Mouse (Mus musculus): Measurements from ENCODE around the gene Mat1a. TPM values are rescaled to one million over a fixed set of nuclear protein-coding genes. Genes with fewer than 3 reads are reported as not detected.
A peak's percentile ranks its signal among the peaks of the same experiment; 100 is the strongest.

Mat1a gene
- 0.49 and 1.2 TPM in 2 replicates for polyA plus RNA-seq (2012; rRNA removed)

DNA sequence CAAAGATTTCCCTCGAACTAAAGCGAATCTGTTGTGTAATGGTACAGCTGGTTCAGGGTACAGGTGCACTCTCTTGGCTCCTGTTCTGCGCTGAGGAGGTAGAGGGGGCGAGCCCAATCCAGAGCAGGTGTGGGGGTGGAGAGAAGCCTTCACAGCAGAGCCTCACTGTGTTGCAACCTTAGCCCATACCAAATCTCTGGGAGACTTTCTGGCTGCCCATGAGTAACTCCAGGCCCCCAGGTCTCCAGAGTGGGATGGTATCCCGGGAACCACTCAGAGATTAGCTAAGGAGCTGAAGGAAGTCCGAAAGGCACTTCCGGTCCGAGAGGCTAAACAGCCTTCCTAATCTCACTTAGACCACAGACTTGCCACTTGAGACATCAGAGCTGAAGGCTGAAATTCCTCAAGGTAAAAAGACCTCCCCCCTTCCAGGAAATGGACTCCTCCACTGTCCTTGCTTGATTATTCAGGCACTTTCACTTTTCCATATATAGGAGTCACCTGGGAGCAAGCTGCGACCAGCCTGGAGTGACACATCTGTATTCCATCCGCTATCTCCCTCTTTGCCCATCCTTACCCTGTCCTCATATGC is at the start of gene Mat1a:
Gene Mat1a (plus strand): TSS at position 183 of the 592 bp plus-strand sequence.
- DNase-seq (ENCODE audit: low read depth), result peak; percentile 8

DNA sequence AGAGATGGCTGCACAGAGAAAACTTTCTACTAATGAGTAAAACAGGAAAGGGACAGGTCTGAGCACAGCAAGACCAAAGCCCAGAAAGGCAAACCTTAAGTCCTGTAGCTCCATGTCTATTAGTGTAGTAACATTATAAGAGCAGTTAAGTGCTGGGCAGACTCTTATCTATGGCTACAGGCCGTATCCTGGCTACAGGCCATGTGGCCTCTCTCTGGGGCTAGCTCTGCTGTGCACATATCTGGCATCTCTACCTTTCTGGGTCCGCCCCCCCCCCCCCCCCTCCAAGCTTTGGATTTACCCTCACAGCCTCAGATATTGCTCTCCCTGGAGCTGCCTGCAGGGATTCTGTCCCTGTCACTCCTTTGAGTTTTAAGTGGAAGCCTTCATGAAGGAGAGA is 39.7 kb upstream of the Mat1a start:
- DNase-seq (ENCODE audit: low read depth), result no peak

DNA sequence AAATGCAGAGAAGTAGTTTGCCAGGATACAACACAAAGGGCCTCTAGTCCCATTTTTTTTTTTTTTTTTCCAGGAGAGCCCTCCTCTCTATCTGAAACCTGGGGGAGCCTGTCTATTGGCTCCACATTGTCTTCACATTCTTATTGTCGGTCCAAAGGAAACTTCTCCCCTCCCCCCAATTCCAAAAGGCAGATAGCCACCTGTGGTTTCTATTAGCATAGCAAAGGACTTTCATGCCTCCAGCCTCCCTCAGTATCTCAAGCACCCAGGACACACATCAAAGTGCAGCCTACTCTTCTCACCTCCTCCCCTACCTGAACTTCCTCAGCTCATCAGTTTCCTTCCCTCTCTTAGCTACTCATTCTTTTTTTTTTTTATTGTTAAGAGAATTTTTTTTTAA is 38.4 kb upstream of the Mat1a start:
- DNase-seq (ENCODE audit: low read depth), result no peak

DNA sequence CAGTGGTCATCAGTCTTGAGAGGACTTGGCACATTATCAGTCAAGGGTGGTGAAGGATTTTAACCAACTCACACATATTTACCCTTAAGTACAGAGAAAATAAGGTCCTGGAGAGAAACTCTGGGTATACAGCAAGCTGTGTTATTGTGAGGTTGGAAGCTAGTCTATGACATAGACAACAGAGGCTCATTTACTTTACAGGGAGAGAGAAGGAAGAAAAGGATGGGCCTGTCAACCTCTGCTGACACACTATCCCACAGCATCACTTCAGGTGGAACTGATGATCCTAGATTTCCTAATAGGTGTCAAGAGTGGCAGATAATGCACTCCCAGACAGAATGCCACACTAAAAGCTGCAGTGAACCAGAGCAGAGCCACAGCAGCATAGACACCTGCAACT is 35.7 kb upstream of the Mat1a start, which contains the start of gene Dydc2:
Gene Dydc2 (minus strand): TSS at position 101 of the 400 bp plus-strand sequence.
- no peak for DNase-seq (ENCODE audit: low read depth)

DNA sequence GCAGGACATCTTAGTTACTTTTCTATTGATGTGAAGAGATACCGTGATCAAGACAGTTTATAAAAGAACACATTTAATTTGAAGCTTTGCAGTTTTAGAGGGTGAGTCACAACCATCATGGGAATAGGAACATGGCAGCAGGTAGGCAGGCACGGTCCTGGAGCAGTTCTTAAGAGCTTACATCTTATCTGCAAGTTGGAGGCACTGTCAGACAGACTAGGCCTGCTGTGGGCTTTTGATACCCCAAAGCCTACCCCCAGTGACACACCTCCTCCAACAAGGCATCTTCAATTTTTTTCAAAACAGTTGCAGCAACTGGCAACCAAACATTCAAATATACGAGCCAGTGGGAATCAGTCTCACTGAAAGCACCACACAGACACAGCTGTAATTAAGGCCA is 34.5 kb upstream of the Mat1a start:
- DNase-seq (ENCODE audit: low read depth), result no peak

DNA sequence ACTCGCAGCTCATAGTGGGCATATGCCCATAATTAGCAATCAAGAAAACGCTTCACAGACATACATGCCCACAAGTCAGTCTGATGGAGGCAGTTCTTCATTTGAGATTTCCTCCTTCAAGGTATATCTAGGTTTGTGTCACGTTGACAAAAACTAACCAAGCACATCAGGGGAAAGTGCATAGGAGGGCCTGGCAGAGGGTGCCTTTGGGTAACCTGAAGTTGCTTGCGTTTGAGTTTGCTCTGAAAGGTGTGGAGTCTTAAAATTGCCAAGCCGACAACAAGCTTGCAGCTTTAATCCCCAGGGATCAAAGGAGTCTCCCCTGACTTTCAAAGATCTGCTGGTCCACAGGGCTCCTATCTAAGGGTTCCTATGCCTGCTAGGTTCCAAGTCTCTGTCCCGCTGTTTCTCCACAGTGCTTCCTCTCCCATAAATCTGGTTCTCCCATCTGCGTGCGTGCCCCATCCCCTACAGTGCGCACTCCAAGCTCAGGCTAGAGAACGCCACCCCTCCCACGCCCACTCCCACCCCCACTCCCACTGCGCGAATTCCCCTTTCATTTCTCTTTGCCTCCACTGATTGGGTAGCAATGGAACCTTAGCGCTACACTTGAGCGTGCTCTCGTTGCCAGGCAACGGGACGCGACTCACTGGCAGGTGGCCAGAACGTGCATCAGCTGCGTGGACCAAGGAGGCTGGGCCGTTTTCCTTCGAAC is 32.4 kb upstream of the Mat1a start, which contains the start of gene Dydc1:
Gene Dydc1 (plus strand): TSS at position 683 of the 715 bp plus-strand sequence.
- no peak for DNase-seq (ENCODE audit: low read depth)

DNA sequence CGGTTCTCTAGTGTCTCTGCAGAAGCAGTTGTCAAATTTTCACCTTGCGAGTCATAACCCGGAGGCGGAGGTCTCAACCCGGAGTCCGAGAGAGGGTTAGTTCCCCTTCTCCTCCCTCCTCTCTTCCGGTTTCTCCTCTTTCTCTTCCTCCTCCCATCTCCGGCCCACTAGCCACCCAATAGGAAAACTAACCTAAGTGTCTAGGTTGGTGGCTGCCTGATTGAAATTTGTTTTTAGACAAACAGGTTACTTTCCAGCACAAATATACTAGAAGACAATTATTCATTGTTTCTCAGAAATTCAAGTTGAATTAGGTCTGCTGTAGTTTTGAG is 31.9 kb upstream of the Mat1a start:
- DNase-seq (ENCODE audit: low read depth), result no peak

DNA sequence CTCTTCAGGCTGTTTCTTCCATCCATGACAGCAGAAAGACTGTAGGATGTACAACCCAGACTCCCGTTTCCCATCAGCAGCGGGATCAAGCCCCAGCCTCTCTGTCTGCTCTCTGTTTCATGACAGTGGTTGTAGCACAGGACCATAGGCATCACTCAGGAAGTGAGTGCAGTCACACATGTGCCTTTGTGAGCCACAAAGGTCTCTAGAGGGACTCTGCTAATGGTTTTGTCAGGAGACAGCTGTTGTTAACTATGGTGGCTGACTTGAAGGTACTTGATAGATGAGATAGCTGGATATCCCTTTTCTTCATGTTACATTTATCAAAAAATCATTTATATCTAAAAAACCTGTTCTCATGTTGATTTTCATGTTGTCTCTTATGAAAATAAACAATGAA is 22.4 kb upstream of the Mat1a start:
- no peak for DNase-seq (ENCODE audit: low read depth)

DNA sequence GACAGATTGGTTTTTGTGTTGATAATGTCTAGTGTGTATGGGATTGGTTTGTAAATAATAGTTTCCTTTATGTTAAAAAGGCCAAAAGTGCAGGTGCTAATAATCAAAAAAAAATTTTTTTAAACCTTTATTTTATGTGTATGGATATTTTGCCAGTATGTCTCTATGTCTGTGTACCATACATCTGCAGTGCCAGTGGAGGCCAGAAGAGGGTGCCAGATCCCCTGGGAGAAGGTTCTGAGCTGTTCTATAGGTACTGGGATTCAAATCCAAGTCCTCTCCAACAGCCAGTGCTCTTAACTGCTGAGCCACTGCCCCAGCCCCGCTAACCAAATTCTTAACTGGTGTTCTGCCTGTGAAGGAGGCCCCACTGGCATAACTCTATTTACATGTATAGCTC is 17.3 kb upstream of the Mat1a start:
- no peak for DNase-seq (ENCODE audit: low read depth)

DNA sequence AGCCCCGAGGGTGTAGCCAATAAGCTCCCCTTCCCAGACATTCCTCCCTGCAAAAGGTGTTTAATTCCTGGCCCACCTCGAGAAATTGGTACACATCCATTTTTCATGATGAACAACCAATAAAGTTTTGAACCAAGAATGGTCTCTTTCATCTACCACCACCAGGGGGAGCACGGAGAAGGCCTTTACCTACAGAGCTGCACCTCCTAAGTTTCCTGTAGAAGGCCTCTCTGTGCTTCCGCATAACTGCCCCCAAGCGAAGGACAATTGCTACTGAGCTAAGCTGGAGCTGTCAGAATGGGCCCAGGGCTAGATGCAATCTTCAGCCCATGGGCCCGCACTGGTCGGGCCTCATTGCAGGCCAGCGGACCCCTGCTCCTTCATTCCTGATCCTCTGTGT is 14.1 kb upstream of the Mat1a start:
- no peak for DNase-seq (ENCODE audit: low read depth)

DNA sequence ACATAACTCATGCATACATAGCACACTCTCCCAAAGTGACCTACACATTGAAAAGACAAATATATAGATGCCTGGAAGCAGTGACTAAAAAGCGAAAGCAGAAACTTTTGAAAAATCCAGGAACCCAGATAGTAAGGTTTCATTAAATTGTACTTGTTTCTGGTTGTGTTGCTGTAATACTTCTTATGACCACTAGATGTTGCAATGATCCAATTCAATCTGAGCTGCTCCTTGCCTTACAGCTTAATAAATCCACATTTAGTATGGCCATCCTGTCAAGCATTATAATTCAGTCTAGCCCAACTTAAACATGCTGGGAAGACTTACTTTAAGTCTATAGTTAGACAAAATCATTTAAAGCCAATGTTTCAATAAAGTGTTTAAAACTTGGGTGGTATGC is 10.7 kb upstream of the Mat1a start:
- no peak for DNase-seq (ENCODE audit: low read depth)

DNA sequence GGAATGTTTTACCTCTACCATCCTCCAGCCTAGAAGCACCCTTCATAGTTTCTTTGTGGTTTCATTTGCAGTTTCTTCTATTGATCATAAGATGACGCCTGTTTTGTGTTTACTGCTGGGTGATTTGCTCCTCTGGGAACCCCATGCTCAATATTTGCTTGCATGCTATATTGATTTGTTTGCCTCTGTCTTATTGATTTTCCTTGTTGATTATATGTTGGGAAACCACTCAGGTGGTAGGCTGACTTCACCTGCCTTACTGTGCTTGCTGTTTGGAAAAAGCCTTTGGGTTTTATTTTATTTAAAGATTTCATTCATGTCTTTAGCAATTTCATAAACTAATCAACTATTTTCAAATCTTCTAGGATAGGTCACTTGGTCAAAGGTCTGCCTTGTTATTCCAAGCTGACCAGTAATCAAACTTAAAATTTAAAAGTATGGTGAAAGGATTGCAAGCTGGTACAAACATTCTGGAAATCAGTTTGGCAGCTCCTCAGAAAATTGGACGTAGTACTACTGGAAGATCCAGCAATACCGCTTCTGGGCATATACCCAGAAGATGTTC is 8.5 kb upstream of the Mat1a start:
- no peak for DNase-seq (ENCODE audit: low read depth)

DNA sequence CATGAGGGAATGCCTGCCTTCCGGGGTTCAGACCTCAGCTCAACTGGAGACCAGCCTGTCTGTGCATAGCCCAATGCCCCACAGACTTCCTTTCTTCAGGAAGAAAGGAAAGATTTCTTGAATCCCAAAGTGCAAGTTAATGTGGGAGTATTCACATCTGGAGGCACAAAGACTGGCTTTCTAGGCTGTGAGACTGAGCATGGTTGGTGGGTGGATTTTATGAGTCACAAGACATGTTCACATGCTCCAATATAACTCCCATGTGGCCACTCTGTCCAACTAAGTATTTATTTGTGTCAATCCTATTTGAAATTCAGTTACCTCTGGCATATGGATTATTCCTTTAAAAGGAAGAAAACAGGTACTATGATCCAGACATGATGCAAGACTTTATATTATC is 6.1 kb upstream of the Mat1a start:
- DNase-seq (ENCODE audit: low read depth), result no peak

DNA sequence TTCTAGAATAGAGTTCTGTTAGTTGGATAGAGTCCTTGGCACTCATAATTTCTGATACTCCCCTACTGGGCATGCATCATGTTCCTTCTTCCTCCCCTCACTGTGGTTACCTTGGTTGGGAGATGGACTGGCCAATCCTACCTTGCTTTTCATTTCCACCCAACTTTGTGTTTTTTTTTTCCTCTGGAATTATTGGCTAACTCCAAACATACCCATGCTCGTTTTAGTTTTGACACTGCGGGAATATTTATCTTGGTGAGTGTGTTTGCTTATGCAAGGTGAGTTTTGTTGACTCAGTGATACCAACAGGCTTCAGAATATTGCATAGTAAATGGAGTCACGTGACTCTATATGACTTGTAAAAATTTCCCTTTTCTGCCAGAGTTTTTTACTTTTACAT is 4.1 kb upstream of the Mat1a start:
- no peak for DNase-seq (ENCODE audit: low read depth)

DNA sequence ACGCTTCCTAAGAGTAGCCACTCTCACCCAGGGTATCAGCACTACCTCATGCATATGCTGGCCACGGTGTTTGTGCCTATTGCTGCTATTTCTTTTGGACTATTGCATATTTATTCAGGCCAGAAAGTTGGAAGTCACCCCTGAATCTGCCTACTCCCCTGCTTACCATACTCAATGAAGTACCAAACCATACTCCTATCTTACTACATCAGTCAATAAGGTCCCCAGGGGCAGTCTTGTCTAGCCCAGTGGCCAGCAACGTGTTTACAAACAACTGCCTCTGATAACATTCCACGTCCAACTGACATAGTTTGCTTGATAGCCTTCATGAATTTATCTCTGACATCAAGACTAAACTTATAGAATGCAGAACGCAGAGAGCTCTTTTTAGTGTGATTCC is 3.6 kb upstream of the Mat1a start:
- no peak for DNase-seq (ENCODE audit: low read depth)

DNA sequence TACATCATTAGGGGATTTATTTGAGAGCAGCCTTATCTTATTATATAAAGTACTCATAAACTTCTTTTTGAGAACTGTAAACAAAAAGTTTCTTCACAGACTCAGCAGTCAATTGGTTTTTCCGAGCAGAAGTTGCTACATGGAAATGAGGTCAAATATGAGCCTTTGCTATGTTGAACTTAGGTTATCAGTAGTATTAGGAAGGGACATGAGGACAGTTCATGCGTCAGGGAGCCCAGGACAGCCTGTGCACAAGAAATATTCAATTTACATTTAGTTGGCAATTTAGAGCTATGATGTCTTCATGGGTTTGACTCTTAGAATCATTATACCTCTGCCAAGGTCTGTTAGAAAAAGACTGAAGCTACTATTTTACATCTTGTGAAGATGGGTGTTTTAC is 2.6 kb upstream of the Mat1a start:
- DNase-seq (ENCODE audit: low read depth), result no peak

DNA sequence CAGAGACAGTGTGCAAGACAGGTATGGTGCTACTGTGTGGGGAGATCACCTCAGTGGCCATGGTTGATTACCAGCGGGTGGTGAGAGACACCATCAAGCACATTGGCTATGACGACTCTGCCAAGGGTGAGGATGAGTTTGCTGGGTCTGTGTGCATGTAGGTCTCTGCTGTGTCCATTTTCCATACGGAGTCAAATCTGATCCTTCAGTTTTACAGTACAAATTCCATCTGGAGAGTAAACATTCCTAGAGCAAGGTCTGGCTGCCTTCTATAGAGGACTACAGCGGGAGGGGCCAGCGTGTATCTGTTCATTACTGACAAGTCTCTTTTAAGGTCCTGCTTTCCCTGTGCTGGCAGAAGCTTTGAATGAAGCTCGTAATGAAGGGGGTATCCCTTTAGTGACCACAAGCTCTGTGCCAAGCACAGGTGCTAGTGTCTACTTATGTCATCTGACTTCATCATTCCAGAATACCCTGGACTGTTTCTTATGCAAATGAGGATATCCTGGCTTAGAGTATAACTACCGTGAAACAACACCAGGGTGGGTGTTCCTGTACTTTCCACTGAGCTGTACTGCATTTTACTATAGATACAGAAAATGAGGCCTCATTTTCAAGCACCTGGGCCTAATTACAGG is 6.3 kb downstream of the Mat1a start:
- DNase-seq (ENCODE audit: low read depth), result no peak

DNA sequence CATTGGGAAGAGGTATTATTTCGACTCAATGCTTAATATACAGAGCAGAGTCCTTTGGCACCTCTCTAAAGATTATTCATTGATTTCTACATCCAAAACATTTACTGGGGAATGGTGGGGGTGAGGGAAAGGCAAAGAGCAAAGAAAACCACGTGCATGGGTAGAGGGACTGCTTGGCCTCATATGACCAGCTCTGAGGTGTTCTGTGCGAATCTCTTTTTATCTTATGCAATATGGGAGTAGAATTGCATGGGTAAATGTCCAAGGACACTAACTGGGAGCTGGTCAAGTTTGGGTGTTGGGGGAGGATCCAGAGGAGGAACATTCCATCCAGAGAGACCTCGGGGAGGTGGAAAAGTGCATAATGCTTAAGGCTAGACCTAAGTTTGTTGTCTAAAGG is 8.1 kb downstream of the Mat1a start:
- DNase-seq (ENCODE audit: low read depth), result no peak

DNA sequence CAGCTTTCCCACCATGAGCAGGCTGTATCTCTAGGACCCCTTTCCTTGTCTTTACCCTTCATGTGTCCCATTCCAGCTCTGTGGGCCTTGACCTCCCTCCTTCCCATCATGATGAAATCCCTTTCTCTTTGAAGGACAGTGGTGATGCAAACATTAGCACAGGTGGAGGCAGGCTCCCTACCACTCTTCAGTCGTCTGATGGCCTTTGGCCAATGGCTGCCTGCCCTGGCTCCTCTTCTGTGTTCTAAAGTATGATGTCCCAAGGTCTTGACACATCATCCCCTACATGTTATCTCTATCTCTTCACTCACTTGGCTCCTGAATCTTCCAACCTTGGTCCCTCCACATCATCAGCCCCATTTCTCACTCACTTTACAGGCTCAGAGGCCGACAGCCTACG is 11.4 kb downstream of the Mat1a start:
- no peak for DNase-seq (ENCODE audit: low read depth)

DNA sequence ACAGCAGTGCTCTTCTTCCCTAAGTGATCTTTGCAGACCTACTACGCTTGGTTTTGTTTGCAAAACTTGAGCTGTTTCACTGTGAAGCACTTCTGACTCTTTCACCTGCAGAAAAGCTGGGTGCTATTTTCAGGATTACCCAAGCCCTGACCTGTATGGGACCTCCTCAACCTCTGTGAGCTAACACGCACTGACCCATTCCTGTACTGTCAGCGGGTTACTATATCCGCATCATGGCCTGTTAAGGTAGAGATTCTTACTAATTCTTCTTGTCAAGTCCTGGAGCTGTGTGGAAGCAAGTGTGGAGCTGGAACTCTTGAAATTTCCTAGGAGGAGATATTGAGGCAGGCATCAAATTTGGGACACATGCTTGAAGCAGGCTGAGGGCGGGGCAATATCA is 19.8 kb downstream of the Mat1a start:
- no peak for DNase-seq (ENCODE audit: low read depth)

DNA sequence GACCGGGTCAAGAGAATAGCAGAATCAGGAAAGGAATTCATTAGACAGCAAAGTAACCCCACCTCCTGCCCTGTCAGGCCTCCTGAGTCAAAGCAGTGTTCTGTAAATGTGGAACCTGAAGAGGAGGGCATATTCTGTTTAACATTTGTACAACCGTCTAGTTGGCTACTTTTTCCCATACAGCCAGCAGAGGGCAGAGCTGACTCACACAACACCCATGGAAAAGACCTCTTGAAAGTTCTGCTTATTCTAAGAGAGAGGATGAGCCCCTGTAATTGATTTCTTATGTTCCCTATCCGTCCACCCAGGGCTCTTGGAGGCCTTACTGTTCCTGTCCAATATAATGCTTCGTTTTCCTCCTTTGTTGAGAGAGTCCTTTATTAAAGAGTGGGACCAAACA is 23.2 kb downstream of the Mat1a start:
- no peak for DNase-seq (ENCODE audit: low read depth)

DNA sequence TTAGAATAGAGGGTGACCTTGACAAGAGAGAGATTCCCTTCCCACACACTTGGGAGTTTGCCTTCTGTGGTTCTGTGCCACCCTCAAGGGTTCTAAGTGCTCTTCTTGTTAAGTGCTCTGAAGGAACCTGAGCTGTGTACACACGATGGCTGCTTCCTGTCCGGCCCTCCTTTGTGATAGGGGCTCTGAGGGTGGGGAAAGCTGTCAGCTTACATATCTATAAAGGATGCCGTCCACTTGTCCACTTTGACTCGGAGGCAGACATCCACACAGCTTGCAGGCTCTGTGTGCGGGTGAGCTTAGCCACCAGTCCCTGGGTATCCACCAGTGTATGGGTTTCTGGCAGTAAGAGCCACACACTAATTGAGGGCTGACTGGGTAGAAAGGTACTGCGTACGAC is 26.7 kb downstream of the Mat1a start, which contains the start of gene Sftpa1:
Gene Sftpa1 (plus strand): TSS at position 243 of the 400 bp plus-strand sequence.
- no peak for DNase-seq (ENCODE audit: low read depth)

DNA sequence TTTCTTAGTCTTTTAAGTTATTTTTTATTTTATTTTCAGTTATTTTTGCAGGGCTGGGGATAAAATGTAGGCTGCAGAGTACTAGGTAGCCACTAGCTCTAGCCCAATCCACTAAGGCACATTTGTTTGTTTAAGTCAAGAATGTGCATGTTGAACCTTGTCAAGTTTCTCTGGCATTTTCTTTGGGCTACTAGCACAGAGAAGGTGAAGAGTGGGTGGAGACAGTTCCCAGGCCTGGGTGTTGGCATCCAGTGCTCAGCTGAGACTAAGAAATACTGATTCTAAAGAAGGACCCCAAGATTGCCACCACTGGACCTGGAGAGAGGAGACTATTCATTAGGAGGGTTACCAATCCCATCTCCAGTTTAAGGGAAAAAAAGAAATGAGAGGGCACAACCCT is 32.2 kb downstream of the Mat1a start:
- DNase-seq (ENCODE audit: low read depth), result no peak
